ENCODE assay signal across 8 mouse cellular contexts in genomic region chr7:30193013-30193412, GRCm38 (mm10). TPM values are rescaled to one million over a fixed set of nuclear protein-coding genes. Genes with fewer than 3 reads are reported as not detected.
A peak's percentile ranks its signal among the peaks of the same experiment; 100 is the strongest.
DNase-seq lines count a peak whose midpoint lies in the region; ATAC-seq and TF ChIP-seq lines count a peak whose summit lies in the region.

No protein-coding gene starts in this region.

- TF ChIP-seq CTCF in C2C12 (IDR thresholded peaks at IDR 0.05; ENCODE audit: control insufficient read depth, insufficient read depth, insufficient read length), result no peak

- WGBS in forebrain, embryonic 10.5 days, result 8% methylated on average over 9 of the region's 9 CpGs
- 23% methylated on average over 9 of the region's 9 CpGs for WGBS in limb, embryonic 15.5 days

- peaks cover 20% of the 10 kb centered on the region for H3K79me3 ChIP-seq in C2C12 (ENCODE audit: low read depth)

- peaks cover 32% of the 10 kb centered on the region for H3K79me2 ChIP-seq in C2C12 (ENCODE audit: control insufficient read depth, insufficient read depth)

- ATAC-seq in limb, embryonic 15.5 days (ENCODE audit: insufficient number of reproducible peaks, low FRiP score, low TSS enrichment, low read depth), result no peak

- no peaks in the 10 kb centered on the region for H3K27me3 ChIP-seq in C2C12 (ENCODE audit: control insufficient read depth, insufficient read depth, insufficient read length)
- no peaks in the 10 kb centered on the region for H3K27me3 ChIP-seq in forebrain, embryonic 10.5 days (ENCODE audit: poor library complexity, severe bottlenecking)
- no peaks in the 10 kb centered on the region for H3K27me3 ChIP-seq in limb, embryonic 15.5 days

- H3K4me3 ChIP-seq in C2C12 (ENCODE audit: insufficient read depth, poor library complexity, severe bottlenecking), result peak overlapping the region; percentile 79
- peak overlapping the region; percentile 78 for H3K4me3 ChIP-seq in forebrain, embryonic 10.5 days
- H3K4me3 ChIP-seq in limb, embryonic 15.5 days, result peak overlapping the region; percentile 81

- H3K36me3 ChIP-seq in C2C12 (ENCODE audit: control insufficient read depth, insufficient read depth), result peaks cover 35% of the 10 kb centered on the region
- H3K36me3 ChIP-seq in forebrain, embryonic 10.5 days (replicated peaks), result peaks cover 46% of the 10 kb centered on the region
- H3K36me3 ChIP-seq in limb, embryonic 15.5 days, result peaks cover 44% of the 10 kb centered on the region

- DNase-seq in cerebellum, adult 9-11 months, result peak; percentile 51
- DNase-seq in cerebellum, postnatal 36 days, result no peak
- DNase-seq in forebrain, embryonic 10.5 days (ENCODE audit: extremely low spot score, low spot score), result no peak
- DNase-seq in retina, embryonic 14.5 days (ENCODE audit: low spot score), result no peak
- no peak for DNase-seq in natural killer cell, adult 2 months (ENCODE audit: low spot score in 2 of 2)
- DNase-seq in thymus, postnatal 0 days (ENCODE audit: low spot score), result no peak

- peak overlapping the region; percentile 87 for H3K27ac ChIP-seq in forebrain, embryonic 10.5 days
- H3K27ac ChIP-seq in limb, embryonic 15.5 days, result peak overlapping the region; percentile 93

- H3K4me1 ChIP-seq in forebrain, embryonic 10.5 days, result peaks cover 35% of the 10 kb centered on the region
- H3K4me1 ChIP-seq in limb, embryonic 15.5 days, result peaks cover 28% of the 10 kb centered on the region

- H3K9me3 ChIP-seq in forebrain, embryonic 10.5 days, result no peaks in the 10 kb centered on the region
- H3K9me3 ChIP-seq in limb, embryonic 15.5 days, result no peaks in the 10 kb centered on the region

- H3K9ac ChIP-seq in limb, embryonic 15.5 days, result 0 out of 2 replicates have a peak overlapping the region, but pooled peaks have one; percentile 20

- peak overlapping the region; percentile 64 for H3K4me2 ChIP-seq in limb, embryonic 15.5 days

- H3ac ChIP-seq in C2C12 (ENCODE audit: control insufficient read depth, insufficient read length, low read depth), result no peak overlapping the region

TF ChIP-seq in C2C12, 6 proteins besides CTCF, POLR2A, EP300 and RAD21:
- TF ChIP-seq MYOD1 (IDR thresholded peaks at IDR 0.05; ENCODE audit: control insufficient read depth, insufficient read length, low read depth) (no peak), USF1 (IDR thresholded peaks at IDR 0.05; ENCODE audit: low read depth) (no peak), MAX (IDR thresholded peaks at IDR 0.05) (no peak), FOSL1 (IDR thresholded peaks at IDR 0.05; ENCODE audit: insufficient read depth, low read length, poor library complexity, severe bottlenecking) (no peak), MYOG (IDR thresholded peaks at IDR 0.05; ENCODE audit: control insufficient read depth, extremely low read depth, insufficient read length) (no peak), CEBPB (IDR thresholded peaks at IDR 0.05; ENCODE audit: low read depth) (no peak)

RNA-seq across cellular contexts. Expression of gene Capns1, which starts 5.6 kb away (rescaled TPM):
- 588 TPM for polyA plus RNA-seq in C2C12 (2012; fragmentation: generic; extraction: Trizol)
- polyA plus RNA-seq in forebrain, embryonic 10.5 days (2016; fragmentation: Nextera tagmentation; extraction: Ambion mirVana), result 45.9 and 51.2 TPM in 2 replicates
- polyA plus RNA-seq in limb, embryonic 15.5 days (2015; fragmentation: Nextera tagmentation; extraction: Ambion mirVana), result 102 and 117 TPM in 2 replicates
- polyA plus RNA-seq in thymus, postnatal 0 days (2015; fragmentation: Nextera tagmentation; extraction: Ambion mirVana), result 66.9 and 76.2 TPM in 2 replicates

RNA-seq across cellular contexts. Expression of gene Cox7a1, which starts 9.1 kb away (rescaled TPM):
- polyA plus RNA-seq in C2C12 (2012; fragmentation: generic; extraction: Trizol), result 7.9 TPM
- polyA plus RNA-seq in forebrain, embryonic 10.5 days (2016; fragmentation: Nextera tagmentation; extraction: Ambion mirVana), result 4.0 and 4.5 TPM in 2 replicates
- 3.4 and 10.1 TPM in 2 replicates for polyA plus RNA-seq in limb, embryonic 15.5 days (2015; fragmentation: Nextera tagmentation; extraction: Ambion mirVana)
- 9.2 and 11.6 TPM in 2 replicates for polyA plus RNA-seq in thymus, postnatal 0 days (2015; fragmentation: Nextera tagmentation; extraction: Ambion mirVana)

RNA-seq across cellular contexts. Expression of gene Zfp146, which starts 23.5 kb away (rescaled TPM):
- 15.8 TPM for polyA plus RNA-seq in C2C12 (2012; fragmentation: generic; extraction: Trizol)
- 20.3 and 21.1 TPM in 2 replicates for polyA plus RNA-seq in forebrain, embryonic 10.5 days (2016; fragmentation: Nextera tagmentation; extraction: Ambion mirVana)
- 17.4 and 18.7 TPM in 2 replicates for polyA plus RNA-seq in limb, embryonic 15.5 days (2015; fragmentation: Nextera tagmentation; extraction: Ambion mirVana)
- polyA plus RNA-seq in thymus, postnatal 0 days (2015; fragmentation: Nextera tagmentation; extraction: Ambion mirVana), result 7.6 and 9.6 TPM in 2 replicates

RNA-seq across cellular contexts. Expression of gene Polr2i, which starts 38.7 kb away (rescaled TPM):
- polyA plus RNA-seq in C2C12 (2012; fragmentation: generic; extraction: Trizol), result 175 TPM
- polyA plus RNA-seq in forebrain, embryonic 10.5 days (2016; fragmentation: Nextera tagmentation; extraction: Ambion mirVana), result 163 and 169 TPM in 2 replicates
- polyA plus RNA-seq in limb, embryonic 15.5 days (2015; fragmentation: Nextera tagmentation; extraction: Ambion mirVana), result 140 and 149 TPM in 2 replicates
- polyA plus RNA-seq in thymus, postnatal 0 days (2015; fragmentation: Nextera tagmentation; extraction: Ambion mirVana), result 134 and 137 TPM in 2 replicates

RNA-seq across cellular contexts. Expression of gene Tbcb, which starts 39.1 kb away (rescaled TPM):
- 180 TPM for polyA plus RNA-seq in C2C12 (2012; fragmentation: generic; extraction: Trizol)
- polyA plus RNA-seq in forebrain, embryonic 10.5 days (2016; fragmentation: Nextera tagmentation; extraction: Ambion mirVana), result 248 and 257 TPM in 2 replicates
- 175 and 188 TPM in 2 replicates for polyA plus RNA-seq in limb, embryonic 15.5 days (2015; fragmentation: Nextera tagmentation; extraction: Ambion mirVana)
- polyA plus RNA-seq in thymus, postnatal 0 days (2015; fragmentation: Nextera tagmentation; extraction: Ambion mirVana), result 149 and 155 TPM in 2 replicates
